Mouse (Mus musculus) limb, embryonic 15.5 days (tissue): ENCODE data around the gene Slc25a44. TPM values are rescaled to one million over a fixed set of nuclear protein-coding genes. Genes with fewer than 3 reads are reported as not detected.
A peak's percentile ranks its signal among the peaks of the same experiment; 100 is the strongest.
"Not testable (repeated sequence)": the region's sequence is repeated elsewhere in the genome, so short reads cannot be mapped to it uniquely, and the experiment has no call there.

Experiments
- ATAC-seq: fragments of 200-750 bp; cut with Nextera tagmentation; 2 replicates; pipeline ENCODE4 v1.8.0; 2017; ENCODE audit warnings: low read depth, moderate TSS enrichment; ENCODE audit not compliant: insufficient number of reproducible peaks, low FRiP score, low TSS enrichment
- H3K27ac ChIP-seq: fragments of 300-500 bp; sonication (generic); 2 replicates; pipeline ENCODE4 v1.5.1; 2015; ENCODE audit warnings: moderate library complexity, mild to moderate bottlenecking, inconsistent platforms
- H3K27me3 ChIP-seq: fragments of 300-500 bp; sonication (generic); 2 replicates; pipeline ENCODE4 v1.6.1; 2015; ENCODE audit warnings: inconsistent platforms
- H3K36me3 ChIP-seq: fragments of 300-500 bp; sonication (generic); 2 replicates; pipeline ENCODE4 v1.6.1; 2015; ENCODE audit warnings: inconsistent platforms
- H3K4me1 ChIP-seq: fragments of 300-500 bp; sonication (generic); 2 replicates; pipeline ENCODE4 v1.6.1; 2015; ENCODE audit warnings: inconsistent platforms
- H3K4me2 ChIP-seq: fragments of 300-500 bp; sonication (generic); 2 replicates; pipeline ENCODE4 v1.6.1; 2015; ENCODE audit warnings: mild to moderate bottlenecking, inconsistent platforms
- H3K4me3 ChIP-seq: fragments of 300-500 bp; sonication (generic); 2 replicates; pipeline ENCODE4 v1.5.1; 2015; ENCODE audit warnings: mild to moderate bottlenecking, inconsistent platforms
- H3K9ac ChIP-seq: fragments of 300-500 bp; sonication (generic); 2 replicates; pipeline ENCODE4 v1.6.1; 2015; ENCODE audit warnings: inconsistent platforms
- H3K9me3 ChIP-seq: fragments of 300-500 bp; sonication (generic); 2 replicates; pipeline ENCODE4 v1.6.1; 2016; ENCODE audit warnings: inconsistent platforms
- WGBS: fragments of 180-500 bp; shearing (Covaris S2); methylation state at CpG from one replicate; pipeline ENCODE4 v1.1.7; 2015; 5-methylcytosine and 5-hydroxymethylcytosine counted together
- polyA plus RNA-seq: library from polyadenylated mRNA; unstranded; fragments of >200 nt; fragmentation: Nextera tagmentation; extraction: Ambion mirVana; gene quantifications from 2 replicates; pipeline ENCODE4 v1.2.1, GENCODE M21; 2015

The Slc25a44 gene
- polyA plus RNA-seq, 1 experiment from 2014 or later = 16.5 TPM

DNA sequence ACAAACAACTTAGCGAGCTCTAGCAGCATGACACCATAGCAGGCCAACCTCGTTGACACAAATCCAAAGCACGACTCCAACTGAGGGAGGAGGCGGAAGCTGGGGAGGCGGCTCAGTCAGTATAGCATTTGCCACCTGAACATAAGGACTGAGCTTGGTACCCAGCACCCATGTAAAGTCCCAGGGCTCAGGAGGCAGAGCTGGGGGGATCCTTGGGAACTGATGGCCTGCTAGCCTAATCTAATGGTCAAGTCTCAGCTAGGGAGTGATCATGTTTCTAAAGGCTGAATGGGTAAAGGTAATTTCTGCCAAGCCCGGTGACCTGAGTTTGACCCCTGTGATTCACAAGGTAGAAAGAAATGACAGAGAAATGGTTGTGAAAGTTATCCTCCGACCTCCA, 17.4 kb downstream of the Slc25a44 start:
- WGBS = 55% methylated on average over 7 of the region's 7 CpGs
- Histone ChIP-seq H3K4me3 (no peak overlapping the region), H3K27me3 (no peaks in the 10 kb centered on the region), H3K9me3 (no peaks in the 10 kb centered on the region), H3K9ac (no peak overlapping the region), H3K4me1 (peaks cover 38% of the 10 kb centered on the region), H3K27ac (no peak overlapping the region), H3K4me2 (no peak overlapping the region), H3K36me3 (peaks cover 26% of the 10 kb centered on the region)
- no peak for ATAC-seq

DNA sequence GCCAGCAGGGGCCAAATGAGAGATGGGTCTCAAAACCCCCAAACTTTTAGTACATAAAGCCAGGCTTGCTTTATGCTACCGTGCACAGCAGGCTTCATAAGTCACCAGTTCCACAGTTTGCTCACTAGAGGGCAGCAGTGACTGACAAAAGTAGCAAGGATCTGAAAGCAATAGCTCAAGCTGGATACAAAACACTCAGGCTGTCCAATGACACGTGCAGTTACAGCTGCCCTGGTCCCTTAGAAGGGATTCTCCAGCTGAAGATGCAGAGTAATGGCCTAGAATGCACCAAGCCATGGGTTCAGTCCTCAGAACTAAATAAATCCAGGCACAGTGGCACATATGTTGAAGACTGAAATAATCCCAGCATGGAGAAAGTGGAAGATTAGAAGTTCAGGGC, 17.8 kb downstream of the Slc25a44 start:
- Histone ChIP-seq H3K27me3 (no peaks in the 10 kb centered on the region), H3K36me3 (peaks cover 21% of the 10 kb centered on the region), H3K9me3 (no peaks in the 10 kb centered on the region), H3K9ac (no peak overlapping the region), H3K4me1 (peaks cover 38% of the 10 kb centered on the region), H3K27ac (no peak overlapping the region), H3K4me3 (no peak overlapping the region), H3K4me2 (no peak overlapping the region)
- no peak for ATAC-seq
- WGBS = 2% methylated on average over 2 of the region's 2 CpGs

DNA sequence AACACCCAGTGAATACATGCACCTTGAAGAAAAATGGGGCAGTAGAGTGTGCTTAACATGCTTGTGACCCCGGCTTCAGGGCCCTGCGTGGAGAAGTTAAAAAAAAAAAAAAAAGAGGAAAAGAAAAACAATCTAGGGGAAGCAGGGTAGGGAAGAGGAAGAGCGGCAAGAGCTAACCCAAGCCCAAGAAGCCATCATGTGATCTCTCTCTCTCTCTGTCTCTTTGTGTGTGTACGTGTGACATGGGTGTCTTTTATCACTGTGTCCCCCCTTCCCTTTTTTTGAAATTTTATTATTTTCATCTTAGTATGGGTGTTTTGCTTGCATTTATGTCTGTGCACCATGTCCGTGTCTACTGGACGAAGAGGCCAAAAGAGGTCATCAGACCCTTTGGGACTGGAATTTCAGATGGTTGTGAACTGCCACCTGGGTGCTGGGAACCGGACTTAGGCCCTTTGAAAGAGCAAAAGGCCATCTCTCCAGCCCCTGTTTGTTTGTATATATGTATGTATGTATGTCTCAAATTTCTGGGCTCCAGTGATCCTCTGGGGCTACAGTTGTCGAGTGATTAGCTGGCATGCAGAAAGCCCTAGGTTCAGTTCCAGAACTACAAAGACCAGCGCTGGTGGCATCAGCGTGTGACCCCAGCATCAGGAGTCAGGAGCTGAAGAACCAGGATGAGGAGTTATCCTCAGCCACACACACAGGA, 21.3 kb downstream of the Slc25a44 start:
- Histone ChIP-seq H3K4me1 (peaks cover 19% of the 10 kb centered on the region), H3K4me3 (no peak overlapping the region), H3K9me3 (no peaks in the 10 kb centered on the region), H3K4me2 (no peak overlapping the region), H3K36me3 (peaks cover 17% of the 10 kb centered on the region), H3K27me3 (no peaks in the 10 kb centered on the region), H3K27ac (no peak overlapping the region), H3K9ac (no peak overlapping the region)
- WGBS = 90% methylated on average over 10 of the region's 10 CpGs
- no peak for ATAC-seq

DNA sequence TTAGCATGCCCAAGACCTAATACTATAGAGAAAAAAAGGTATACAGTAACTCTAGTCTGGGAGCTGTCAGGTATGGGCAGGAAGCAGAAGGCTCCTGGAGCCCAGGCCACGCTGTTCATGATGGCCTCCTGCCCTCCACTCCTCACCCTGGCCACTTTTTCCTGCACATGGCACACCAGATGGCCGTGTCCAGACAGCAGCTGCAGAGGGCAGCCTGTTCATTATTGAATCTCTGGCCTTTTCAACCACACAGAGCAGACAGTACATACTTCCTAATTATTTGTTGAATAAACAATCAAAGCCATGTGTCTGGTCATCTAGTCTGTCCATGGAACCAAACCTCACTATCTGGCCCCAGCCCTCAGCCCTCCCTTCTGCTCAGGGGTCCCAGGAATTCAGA, 26.3 kb downstream of the Slc25a44 start:
- H3K27me3 ChIP-seq = no peaks in the 10 kb centered on the region
- ATAC-seq = no peak
- no peaks in the 10 kb centered on the region for H3K9me3 ChIP-seq
- H3K36me3 ChIP-seq = peaks cover 29% of the 10 kb centered on the region
- H3K27ac ChIP-seq = no peak overlapping the region
- no peaks in the 10 kb centered on the region for H3K4me1 ChIP-seq
- no peak overlapping the region for H3K4me3 ChIP-seq
- WGBS = 74% methylated on average over 2 of the region's 2 CpGs
- no peak overlapping the region for H3K9ac ChIP-seq
- no peak overlapping the region for H3K4me2 ChIP-seq

DNA sequence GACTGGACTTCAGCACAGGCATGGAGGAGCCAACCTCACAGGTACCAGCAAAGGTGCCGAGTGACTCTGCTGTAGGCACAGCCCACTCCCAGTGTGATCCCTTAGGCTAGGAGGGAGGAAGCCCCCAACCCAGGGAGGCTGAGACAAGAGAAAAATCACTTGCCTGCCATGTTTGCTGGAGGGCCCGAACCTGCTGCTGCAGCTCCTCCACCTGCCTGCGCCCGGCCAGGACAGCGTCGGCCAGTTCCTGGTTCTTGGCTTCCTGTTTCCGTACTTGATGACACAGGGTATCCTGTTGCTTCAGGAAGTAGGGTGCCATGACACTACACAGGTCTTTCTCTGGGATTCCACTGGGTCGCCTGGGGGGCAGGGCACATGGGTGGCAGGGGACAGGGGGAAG, 29.2 kb downstream of the Slc25a44 start:
- Histone ChIP-seq H3K9me3 (no peaks in the 10 kb centered on the region), H3K4me3 (no peak overlapping the region), H3K27me3 (no peaks in the 10 kb centered on the region), H3K27ac (no peak overlapping the region), H3K9ac (no peak overlapping the region), H3K4me1 (no peaks in the 10 kb centered on the region), H3K4me2 (no peak overlapping the region), H3K36me3 (peaks cover 24% of the 10 kb centered on the region)
- no peak for ATAC-seq
- 90% methylated on average over 8 of the region's 8 CpGs for WGBS

- no peak overlapping the region for H3K4me3 ChIP-seq
- no peak overlapping the region for H3K27ac ChIP-seq
- no peaks in the 10 kb centered on the region for H3K27me3 ChIP-seq
- H3K9me3 ChIP-seq = no peaks in the 10 kb centered on the region
- no peak overlapping the region for H3K4me2 ChIP-seq
- no peaks in the 10 kb centered on the region for H3K4me1 ChIP-seq
- 93% methylated on average over 6 of the region's 6 CpGs for WGBS
- H3K9ac ChIP-seq = no peak overlapping the region
- no peak for ATAC-seq
- H3K36me3 ChIP-seq = peaks cover 24% of the 10 kb centered on the region
These were observed 29.7 kb downstream of the Slc25a44 start for GRCm38 (mm10) chr3:88395288-88395687.

DNA sequence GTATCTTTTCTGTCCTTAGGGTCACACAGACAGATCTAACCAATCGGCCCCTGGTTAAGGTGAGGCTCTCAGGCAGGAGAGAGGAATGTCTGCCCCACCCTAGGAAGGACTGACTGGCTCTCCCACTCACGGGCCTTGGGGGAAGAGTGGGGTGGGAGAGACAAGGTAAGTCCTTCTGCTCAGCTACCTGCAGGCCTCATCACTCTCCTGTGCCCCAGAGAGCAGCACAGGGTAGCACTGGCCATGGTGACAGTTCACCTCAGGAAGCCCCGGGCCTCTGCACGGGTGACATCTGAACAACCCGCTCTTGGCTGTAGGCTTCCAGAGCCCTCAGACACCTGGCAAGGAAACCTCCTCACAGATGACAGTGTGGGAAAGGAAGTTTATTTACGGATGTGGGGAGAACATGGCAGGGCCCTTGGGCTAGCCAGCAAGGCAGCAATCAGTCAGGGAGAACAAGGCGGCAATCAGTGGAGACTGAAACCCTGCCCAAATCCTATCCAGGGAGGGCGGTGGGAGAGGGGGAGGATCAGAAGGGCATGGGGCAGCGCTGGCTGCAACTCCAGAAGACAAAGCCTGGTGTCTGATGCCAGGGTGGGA, 31.1 kb downstream of the Slc25a44 start:
- Histone ChIP-seq H3K27me3 (no peaks in the 10 kb centered on the region), H3K4me2 (no peak overlapping the region), H3K27ac (no peak overlapping the region), H3K4me3 (no peak overlapping the region), H3K9me3 (no peaks in the 10 kb centered on the region), H3K36me3 (peaks cover 18% of the 10 kb centered on the region), H3K4me1 (no peaks in the 10 kb centered on the region), H3K9ac (no peak overlapping the region)
- WGBS = 77% methylated on average over 9 of the region's 9 CpGs
- no peak for ATAC-seq

DNA sequence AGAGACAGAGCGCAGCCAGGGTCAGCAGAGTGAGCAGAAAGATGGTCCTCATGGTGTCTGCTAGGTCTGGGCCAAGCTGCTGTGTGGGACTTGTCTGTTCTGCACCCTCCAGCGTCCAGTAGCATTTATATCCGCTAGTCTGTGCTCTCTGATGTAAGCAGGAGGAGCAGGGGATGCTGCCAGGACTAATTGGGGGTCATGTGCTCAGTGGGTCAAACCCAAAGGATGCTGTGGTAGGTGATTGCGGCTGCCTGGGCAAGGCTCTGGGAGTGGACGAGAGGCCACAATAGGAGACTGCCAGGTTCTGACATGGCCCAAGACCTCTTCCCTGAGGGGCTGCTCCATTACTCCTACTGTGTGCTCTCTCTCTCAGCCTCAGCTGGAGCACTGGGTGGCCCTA, 40.6 kb downstream of the Slc25a44 start, which contains the start of gene Bglap:
Bglap (minus strand) TSS at position 101 of the 400 bp plus-strand sequence.
- H3K4me3 ChIP-seq = no peak within 1 kb of the TSS
- WGBS = 77% methylated on average over 5 of the region's 5 CpGs
- H3K4me2 ChIP-seq = no peak within 1 kb of the TSS
- H3K9ac ChIP-seq = no peak within 1 kb of the TSS
- peak; percentile 41; the same call in 1 of the 2 replicates for ATAC-seq
- no peaks in the 10 kb centered on the region for H3K27me3 ChIP-seq
- H3K36me3 ChIP-seq = no peaks in the 10 kb centered on the region
- no peaks in the 10 kb centered on the region for H3K9me3 ChIP-seq
- no peak within 1 kb of the TSS for H3K27ac ChIP-seq
- peaks cover 4% of the 10 kb centered on the region; the same call in 1 of the 2 replicates for H3K4me1 ChIP-seq

- ATAC-seq = 0 out of 2 replicates have a peak, but pooled peaks have one; percentile 18
- not testable (repeated sequence) for H3K4me2 ChIP-seq, H3K27ac ChIP-seq, H3K36me3 ChIP-seq, H3K27me3 ChIP-seq, H3K4me1 ChIP-seq, H3K4me3 ChIP-seq, H3K9me3 ChIP-seq, H3K9ac ChIP-seq
- 36% methylated on average over 2 of the region's 7 CpGs for WGBS
These were observed 42.6 kb downstream of the Slc25a44 start for GRCm38 (mm10) chr3:88382383-88382782.

DNA sequence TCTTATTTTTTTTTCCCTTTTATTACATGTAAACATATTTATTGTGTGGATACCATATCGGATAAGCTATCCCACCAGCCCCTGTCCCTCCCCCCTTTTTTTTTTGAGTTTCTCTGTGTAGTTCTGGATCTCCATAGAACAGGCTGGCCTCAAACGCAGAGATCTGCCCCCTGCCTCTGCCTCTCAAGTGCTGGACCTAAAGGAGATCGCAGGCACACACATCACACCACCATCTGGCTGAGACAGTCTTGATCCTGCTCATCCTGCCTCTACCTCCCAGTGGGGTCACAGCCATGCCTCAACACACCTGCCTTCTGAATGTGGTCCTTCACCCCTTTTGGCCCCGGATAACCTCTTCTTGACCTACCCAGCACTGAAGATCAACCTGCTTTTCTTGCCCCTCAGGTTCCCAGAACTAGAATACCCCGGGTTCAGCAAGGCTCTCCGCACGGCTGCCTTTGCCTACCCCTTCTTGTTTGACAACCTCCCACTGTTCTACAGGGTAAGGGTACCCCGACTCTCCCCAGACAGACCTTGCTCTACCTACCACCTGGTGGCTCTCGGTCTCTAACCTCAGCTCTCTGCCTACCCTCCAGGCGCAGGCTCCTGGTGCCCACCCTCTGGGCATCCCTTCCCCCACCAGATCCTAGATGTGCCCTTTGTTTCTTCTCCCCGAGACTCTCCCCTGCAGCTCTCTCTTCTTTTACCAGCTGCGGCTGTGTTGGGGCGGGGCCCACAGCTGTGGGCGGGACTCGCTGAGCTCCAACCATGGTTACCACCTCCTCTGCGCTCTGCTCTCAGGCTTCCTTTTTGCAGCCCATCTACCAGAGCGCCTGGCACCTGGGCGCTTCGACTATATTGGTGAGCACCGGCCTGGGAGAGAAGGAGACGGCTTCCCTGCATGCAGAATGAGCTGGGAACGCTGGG, 43.3 kb downstream of the Slc25a44 start:
- 0 out of 2 replicates have a peak, but pooled peaks have one; percentile 69 for ATAC-seq

GRCm38 (mm10) chr3:88378599-88378998, 46.3 kb downstream of the Slc25a44 start, which contains the start of gene Bglap2:
Gene Bglap2 (minus strand): TSS chr3:88378699.
- not testable (repeated sequence) for H3K4me2 ChIP-seq, H3K4me1 ChIP-seq, H3K9ac ChIP-seq, H3K9me3 ChIP-seq, H3K27ac ChIP-seq, H3K4me3 ChIP-seq, H3K27me3 ChIP-seq, H3K36me3 ChIP-seq, ATAC-seq
- WGBS = 81% methylated on average over 5 of the region's 5 CpGs

More for the DNA sequence above, 43.3 kb downstream of the Slc25a44 start:
- not testable (repeated sequence) for H3K4me1 ChIP-seq, H3K27me3 ChIP-seq, H3K36me3 ChIP-seq, H3K9ac ChIP-seq, H3K9me3 ChIP-seq
- 7% methylated on average over 20 of the region's 22 CpGs for WGBS
- Histone ChIP-seq H3K4me2 (peak overlapping the region; percentile 43), H3K27ac (peak overlapping the region; percentile 50; the same call in 1 of the 2 replicates), H3K4me3 (peak overlapping the region; percentile 27)
